Mouse (Mus musculus) spleen, postnatal 4 days (tissue): ENCODE measurements at regions not wholly inside any gene's neighbourhood (a gene's known extent, or its start where the extent isn't known, plus 50 kb on each side); places are given as distances from the start of the nearest gene placed in this dataset.

Experiments
- DNase-seq, 2 experiments: peaks; one replicate each; pipeline ENCODE4 v3.0.0; 2022; ENCODE audit warnings: low spot score in 2 of 2

GRCm38 (mm10) chr16:9514538-9514937 is 480.8 kb downstream of the Grin2a start:
- DNase-seq, result no peak
